Mouse (Mus musculus): ENCODE results near the gene Wdfy1.

Gene Wdfy1

DNA sequence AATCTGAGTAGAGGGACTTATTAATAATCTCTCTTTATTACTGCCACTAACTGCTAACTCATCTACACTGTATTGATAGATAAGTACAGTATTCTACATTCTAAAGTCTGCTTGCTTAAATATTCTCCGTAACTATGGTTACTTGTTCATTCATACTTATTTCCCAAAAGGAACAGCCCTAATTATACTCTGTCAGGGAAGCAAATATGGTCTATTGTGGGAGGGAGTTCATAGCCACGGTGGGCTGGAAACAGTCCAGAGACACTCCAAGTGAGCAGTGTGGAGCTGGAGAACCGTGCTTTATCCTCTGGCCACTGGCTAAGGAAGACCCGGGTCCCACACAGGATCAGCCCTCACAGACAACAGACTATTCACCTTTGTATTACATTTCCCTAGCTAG is 65.3 kb downstream of the Wdfy1 start:
- no peak for DNase-seq

DNA sequence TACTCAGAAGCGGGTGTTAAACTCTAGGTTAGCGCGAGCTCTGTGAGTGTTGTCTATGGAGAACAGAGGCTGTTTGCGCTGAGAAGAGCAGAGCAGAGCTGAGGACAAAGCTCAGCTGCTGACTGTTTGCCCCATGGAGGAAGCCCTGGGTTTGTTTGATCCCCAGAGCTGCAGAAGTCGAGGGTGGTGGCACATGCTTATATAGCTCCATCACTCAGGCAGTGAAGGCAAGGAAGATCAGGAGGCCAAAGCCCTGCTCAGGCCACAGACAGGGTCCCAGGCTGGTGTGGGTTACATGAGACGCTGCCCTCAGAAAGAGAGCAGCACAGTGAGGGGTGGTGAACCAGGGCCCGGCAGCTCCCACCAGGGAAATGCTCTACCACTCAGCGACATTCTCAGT is 65.7 kb downstream of the Wdfy1 start:
- no peak for DNase-seq

DNA sequence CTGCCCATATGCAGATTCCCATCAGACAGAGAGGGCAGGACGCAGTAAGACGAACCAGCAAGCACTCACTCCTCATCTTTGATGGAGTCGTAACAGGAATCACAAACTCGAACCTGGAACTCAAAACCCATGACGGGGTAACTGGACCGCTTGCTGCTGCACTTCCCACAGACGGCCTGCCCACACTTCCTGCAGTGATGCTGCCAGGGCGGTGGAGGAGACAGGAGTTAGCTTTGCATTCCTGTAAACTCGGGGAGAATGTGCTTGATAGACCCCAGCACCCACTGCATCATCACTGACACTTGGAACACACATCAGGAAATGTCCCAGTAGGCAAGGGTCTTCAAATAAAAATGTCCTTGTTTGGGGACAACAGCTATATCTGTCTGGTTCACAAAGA is 68.6 kb downstream of the Wdfy1 start:
- DNase-seq, result no peak

DNA sequence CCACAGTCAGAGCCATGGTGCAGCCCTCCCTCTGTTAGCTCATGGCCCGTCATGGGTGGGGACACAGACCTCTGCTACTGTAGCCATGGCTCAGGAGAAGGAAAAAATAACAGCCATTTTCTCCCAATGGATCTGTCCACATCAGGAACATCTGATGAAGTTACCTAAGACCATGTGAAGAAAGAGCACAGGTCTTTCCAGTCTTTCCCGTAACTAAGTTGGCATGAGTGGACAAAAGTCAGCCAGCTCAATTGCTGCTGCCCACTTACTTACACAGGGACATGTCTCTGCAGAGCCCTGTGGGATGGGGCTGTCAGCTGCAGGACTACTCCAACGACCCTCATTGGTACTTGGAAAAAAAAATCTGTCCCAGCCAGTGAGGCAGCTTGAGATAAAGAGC is 69.2 kb downstream of the Wdfy1 start:
- no peak for DNase-seq

DNA sequence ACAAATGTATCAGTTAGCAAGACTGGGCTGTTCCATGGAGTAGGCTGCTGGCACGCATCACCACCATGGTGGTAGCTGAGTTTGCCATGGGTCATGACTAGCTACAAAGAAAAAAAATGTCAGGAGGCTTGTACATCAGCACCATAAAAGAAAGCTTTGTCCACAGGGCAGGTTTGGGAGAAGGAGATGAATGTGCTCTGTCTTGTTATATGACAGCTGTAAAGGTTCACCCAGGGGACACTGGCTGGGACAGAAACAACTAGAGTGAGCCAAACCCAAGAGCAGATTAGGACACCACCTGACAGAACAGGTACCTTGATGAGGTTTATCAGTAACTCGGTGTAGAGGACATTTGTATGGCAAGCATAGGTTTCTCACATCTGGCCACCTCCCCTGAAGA is 71.3 kb downstream of the Wdfy1 start:
- DNase-seq, result no peak

DNA sequence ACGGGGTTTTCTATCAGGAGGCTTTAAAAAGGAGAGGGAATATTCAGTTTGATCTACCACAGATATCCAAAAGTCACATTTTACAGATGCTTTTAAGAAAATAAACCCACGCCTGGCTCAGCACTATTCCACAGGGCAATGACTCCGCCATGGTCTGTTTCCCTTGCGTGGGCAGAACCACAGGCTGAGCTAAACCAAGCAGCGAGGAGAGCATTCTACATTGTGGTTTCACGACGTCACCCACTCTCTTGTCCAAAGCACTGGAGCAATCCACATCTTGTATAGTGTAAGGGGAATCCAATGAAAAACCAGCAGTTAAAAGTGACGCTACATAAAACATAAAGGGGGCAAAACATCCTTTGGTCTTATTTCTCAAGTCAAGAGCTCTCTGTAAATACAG is 72.4 kb downstream of the Wdfy1 start:
- DNase-seq, result no peak

DNA sequence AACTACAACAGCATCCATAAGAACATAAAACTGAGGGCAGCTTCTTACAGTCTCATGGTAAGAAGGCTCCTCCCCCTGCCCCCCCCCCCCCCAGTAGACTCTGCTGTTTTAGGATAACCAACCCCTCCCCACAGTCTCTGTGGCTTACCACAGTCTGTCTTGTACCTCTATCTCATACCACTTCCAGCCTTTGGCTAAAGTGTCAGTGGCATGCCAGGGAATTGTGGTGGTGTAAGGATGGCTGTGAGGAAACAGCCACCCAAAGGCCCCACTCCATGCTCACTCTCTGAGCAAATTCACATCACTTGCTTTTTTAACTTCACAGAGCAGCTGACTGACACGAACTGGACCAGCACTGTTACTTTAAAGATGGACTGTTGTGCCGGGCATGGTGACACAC is 77.4 kb downstream of the Wdfy1 start:
- DNase-seq, result no peak

DNA sequence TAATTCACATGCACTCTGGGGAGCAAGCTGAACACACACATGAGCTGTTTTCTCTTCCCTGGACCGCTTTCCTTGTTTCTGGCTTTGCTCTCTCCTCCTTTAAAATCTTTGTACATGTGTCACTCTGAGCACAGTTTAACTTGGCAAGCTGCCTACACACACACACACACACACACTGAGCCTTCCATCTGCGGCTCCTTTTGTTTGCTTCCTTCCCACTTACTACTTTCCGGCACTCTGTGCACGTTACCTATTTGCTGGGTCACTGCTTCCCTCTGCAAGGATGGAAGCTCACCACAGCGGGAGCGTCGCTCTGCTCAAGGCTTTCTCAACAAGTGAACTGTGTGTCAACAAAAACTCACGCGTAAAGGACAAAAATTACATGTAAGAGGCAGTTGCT is 78.6 kb downstream of the Wdfy1 start:
- DNase-seq, result peak; percentile 56 to 61

DNA sequence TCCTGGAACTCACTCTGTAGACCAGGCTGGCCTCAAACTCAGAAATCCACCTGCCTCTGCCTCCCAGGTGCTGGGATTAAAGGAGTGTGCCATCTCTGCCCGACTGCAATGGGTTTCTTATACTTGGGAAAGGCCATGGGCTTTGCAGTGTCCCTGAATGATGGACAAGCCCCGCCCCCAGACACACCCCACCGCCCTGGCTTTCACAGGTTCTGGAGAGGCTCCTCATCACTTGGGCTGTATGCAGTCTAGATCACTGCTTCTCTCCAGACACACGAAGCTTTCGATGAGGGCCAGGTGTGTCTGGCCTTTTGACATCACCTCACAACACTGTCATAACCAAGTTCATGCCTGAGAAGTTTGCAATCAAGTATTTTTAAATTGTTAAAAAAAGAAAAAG is 79.0 kb downstream of the Wdfy1 start:
- DNase-seq, result no peak

DNA sequence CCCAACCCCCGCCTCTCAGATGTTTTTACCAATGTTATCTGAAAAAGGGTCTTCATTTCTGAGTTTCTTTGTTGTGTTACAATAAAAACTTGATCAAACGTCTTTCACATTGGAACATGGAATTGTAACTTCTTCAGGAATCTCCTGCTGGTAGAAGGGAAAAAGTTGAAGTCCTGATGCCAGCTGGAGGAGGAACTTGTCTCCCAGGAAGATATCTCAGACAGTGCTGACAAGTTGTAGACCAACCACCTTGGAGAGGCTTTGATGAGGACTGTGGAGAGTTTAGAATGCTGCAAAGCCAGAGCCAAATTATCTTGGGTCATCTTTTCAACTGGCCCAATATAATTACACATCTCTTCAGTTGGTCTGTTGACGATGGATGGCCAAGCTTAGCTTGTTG is 83.5 kb downstream of the Wdfy1 start:
- no peak for DNase-seq

DNA sequence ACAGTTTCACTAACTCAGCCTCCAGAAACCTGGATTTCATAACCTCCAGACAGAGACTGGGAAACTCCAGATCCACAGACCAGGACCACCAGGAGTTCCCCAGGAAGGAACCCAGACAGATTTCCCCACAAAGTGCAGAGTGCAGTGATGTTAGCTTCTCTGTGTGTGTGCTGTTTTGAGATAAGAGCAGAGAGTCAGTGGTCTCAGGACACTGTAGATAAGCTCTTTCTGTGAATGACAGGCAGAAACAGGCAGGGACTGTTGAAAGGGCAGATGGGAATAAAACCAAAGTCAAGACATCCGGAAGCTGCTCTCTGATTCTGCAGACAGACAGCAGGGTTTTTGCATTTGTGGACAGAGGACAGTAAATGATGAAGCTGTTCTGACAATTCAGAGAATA is 88.7 kb downstream of the Wdfy1 start:
- no peak for DNase-seq

DNA sequence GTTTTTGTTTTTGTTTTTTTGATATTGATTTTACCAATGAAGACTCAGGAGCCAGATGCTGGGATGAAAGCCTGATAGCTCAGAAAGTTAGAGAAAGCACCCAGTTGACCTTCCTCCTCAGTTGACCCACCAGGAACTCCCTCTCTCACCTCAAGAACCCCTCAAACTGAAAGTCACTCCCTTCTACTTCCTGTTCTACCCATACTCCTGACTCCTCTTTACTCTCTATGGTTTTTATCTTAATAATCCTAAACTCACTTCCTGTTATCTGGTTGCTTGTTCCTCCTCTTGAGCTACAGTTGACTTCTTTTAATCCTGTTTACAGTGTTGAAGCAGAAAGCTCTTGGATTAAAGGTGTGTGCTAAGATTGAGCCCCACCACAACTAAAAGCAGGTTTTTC is 91.9 kb downstream of the Wdfy1 start:
- DNase-seq, result no peak

DNA sequence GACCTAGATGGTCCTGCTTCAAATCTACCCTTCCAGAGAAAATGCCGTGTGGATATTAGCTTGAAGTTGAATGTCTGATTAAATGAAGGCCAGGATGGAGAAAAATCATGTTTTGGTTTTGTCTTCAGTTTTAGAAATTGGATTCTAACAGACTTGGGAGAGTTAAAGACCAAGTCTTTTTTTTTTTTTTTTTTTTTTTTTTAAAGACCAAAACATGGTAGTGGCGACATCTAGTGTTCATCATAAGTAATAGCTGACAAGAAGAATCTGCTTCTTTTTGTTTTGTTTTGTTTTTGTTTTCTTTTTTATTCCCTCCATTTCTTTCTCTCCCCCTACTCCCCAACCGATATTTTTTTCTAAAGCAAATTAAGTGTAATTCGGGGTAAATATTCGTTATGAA is 93.0 kb downstream of the Wdfy1 start:
- DNase-seq, result no peak

DNA sequence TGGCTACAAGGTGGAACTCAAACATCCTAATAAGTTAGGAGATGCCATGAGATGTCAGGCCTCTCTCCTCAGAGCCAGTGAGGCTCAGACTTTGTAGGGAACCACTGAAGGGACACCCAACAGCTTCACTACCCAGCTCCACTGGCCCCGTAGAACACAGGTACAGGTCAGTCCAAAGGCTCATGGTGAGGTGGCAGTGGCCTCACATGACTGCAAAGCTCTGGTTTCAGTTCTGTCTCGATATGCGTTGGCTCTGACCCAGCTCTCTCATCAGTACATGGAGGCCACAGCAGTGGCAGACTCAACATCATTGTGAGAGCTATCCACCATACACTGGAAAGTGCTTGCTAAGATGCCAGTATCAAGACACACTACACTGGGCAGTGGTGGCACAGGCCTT is 95.2 kb downstream of the Wdfy1 start:
- no peak for DNase-seq

DNA sequence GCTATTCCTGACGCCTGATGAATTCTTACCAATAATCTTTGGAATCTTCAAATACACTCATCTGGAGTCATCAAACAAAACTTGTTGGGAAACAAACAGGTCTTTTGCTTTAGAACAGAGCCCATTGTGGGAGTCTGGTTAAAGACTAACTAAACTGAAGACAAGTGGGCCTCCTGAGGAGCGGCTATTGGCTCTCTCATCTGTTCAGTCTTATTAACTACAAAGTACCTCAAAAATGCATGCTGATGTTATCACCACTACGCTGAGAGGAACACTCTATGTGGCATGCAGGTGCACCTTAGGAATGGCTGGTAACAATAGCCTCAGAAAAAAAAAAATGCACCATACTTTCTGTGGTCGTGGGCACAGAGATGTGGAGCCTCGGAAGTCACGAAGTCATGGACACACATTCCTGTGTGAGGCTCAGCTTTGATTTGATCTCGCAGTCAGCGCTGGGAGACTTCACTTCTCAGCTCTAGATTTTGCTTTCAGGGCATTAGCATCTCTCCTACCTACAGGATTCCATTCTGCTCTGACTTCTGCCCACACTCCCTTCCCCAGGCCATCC is 97.7 kb downstream of the Wdfy1 start:
- DNase-seq, result no peak

DNA sequence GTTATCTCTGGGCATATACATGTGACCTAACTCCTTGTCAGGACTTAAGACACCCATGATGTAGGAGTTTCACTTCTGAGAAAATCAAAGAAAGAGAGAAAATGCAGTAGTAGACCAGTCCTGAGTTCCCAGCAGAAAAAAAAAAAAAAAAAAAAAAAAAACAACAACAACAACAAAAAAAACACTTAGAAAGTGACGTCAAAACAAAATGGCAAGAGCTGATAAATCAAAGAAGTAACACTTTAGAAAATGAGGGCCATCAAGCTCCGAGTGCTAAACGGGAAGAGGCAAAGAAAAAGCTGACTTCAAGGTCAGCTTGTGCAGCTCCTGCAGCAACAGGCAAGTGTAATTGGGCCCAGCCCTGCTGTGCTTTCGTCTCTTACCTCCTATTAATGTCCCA is 100.2 kb downstream of the Wdfy1 start:
- no peak for DNase-seq

DNA sequence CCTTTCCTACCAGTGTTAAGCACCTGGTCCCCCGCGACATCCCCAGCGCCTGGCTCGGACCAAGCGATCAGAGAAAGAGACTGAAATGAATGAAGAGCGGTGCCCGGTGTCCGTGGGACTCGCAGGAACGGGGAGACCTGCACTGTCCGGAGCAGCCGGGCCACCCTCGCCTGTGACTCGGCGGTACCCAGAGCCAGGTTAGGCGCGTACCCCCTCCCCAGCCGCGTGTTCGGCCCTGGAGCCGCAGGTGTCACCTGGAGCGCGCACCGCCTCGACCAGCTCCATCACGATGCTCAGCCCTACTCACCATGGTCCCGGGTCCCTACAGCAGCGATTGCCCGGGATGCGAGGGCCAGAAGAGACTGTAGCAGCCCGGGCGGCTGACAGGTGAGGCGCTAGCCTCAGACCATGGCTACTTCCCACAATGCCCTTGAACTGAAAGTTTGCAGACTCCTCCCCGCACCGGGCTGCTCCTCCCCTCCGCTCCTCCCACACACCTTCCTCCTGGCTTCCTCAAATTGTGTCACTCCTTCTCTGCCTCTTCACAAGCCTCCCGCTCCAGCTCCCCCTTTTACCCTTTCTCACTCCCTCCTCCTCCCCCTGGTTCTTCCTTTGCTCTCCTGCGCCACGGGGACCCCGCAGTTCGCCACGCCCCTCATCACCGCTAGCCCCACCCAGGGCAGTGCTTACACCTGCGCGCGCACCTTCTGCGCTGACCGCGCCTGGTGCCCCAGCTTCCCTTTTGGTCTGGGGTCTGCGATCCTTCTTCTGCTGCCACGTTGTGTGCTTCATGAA is 104.2 kb downstream of the Wdfy1 start, which contains the start of gene Ap1s3:
Ap1s3 (minus strand) TSS at position 430 of the 795 bp plus-strand sequence.
- peak; percentile 82 to 83 for DNase-seq

DNA sequence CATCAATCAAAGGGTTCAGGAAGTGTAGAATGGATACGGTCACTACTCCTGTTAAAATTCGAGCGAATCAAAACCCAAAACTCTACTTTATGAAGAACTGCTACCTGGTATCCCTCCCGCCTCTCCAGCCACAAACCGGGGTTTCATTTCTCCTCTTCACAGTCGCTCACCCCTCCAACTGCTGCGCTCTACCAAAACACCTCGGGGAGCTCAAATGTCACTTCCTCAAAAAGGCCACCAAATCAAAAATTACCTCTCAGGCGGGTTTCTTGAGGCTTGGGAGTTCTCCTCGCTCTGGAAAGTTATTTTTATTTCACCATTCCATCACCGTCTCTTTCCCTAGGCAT is 104.8 kb downstream of the Wdfy1 start:
- no peak for DNase-seq

DNA sequence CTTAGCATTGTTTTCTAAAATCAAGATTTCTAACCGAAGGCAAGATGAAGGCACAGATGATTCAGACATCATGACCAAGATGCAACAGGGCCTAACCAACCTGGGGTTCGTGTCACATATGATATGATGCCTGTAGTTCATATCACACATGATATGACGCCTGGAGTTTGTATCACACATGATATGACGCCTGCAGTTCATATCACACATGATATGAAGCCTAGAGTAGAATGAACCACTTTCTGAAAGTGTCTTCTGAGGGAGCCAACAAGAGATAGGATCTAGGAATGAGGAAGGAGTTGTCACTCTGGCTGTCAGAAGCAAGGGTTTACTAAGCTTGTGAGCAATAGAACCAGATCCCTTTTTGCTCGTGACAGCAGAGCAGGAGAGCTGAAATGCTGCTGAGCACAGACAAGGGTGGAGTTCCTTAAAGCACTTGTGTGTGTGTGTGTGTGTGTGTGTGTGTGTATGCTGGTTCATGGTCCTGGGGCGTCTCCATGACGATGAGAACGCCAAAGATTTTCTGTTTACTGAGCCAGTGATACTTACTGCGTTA is 106.4 kb downstream of the Wdfy1 start:
- no peak for DNase-seq

DNA sequence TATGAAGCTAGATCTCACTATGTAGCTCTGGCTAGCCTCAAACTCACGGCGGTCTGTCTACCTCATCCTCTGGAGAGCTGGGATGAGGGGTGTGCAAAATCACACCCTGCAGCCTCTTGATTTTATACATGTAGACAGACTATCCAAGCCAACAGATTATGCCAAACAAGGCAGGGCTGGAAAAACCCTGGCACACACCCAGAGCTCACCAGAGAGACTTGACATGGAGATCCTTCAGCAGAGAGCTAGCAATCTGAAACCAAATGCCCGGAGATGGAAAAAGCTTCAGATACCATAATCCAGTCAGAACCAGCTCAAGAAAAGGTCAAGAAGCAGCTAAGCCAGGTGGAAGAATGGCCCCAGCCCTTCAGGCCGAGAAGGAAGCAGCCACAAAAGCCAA is 111.0 kb downstream of the Wdfy1 start:
- DNase-seq, result peak; percentile 65 to 81

DNA sequence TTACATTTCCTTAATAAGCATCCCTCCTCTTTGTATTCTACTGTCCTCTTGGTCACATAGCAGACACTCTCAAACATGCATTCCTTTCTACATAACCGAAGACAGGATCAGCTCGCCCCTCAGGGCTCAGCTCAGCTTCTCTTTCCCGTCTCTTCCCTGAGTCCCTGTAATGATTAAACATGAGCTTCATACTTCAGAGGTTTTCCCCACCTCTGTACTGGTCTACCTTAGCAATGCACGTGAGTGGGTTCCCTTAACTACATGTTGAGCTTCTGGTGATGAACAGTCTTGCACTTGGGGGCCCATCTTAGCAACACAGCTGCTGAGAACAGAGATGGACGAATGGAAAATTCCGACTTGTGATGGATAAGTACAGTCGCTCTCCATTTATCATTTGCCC is 116.3 kb downstream of the Wdfy1 start:
- DNase-seq, result no peak

DNA sequence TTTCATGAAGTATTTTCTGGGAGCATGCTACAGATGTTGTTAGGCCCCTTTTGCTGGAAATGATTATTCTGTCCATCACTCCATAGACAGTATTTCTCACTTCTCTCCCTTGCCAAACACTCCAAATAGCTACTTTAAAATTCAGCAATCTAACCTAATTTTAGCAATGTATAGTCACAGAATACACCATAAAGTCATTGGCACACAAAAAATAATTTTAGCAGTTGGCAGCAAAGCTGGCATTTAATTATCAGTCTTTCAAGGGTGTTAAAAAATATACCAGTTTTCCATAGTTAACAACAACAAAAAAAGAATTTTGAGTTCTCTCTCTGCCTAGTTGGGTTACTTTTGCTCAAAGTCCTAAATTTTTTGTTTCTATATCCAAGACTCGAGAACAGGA is 118.5 kb downstream of the Wdfy1 start:
- no peak for DNase-seq

DNA sequence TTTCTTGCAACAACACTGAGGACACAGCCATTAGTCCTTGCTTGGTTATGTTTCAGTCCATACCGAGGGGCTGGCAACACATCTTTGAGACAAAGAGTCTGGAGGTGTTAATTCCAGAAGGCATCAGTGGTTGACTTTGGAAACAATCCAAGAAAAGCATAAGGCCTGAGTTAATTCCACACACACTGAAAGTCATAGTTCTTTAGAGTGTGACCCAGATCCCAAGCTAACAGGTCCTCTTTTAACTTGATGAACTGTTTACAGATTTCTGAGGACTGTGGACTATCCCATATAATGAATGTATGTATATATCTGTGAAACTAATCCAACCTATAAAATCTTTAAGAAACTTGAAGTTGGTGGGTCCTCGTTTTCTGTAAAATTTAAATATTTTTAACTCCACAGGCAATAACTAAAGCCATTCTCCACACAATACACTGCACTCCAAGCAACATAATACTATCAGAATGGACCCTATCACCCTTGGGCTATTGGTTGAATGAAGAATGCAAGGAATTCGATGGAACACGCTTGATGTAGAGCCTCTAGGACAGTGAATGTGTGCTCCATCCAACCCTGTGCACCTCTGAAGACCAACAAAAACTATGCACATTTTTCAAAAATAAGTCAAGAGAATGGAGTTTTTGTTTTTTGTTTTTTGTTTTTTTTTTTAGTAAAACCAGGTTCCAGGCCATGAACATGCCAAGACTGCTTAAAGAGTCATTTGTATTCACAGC is 120.0 kb downstream of the Wdfy1 start:
- DNase-seq, result no peak

DNA sequence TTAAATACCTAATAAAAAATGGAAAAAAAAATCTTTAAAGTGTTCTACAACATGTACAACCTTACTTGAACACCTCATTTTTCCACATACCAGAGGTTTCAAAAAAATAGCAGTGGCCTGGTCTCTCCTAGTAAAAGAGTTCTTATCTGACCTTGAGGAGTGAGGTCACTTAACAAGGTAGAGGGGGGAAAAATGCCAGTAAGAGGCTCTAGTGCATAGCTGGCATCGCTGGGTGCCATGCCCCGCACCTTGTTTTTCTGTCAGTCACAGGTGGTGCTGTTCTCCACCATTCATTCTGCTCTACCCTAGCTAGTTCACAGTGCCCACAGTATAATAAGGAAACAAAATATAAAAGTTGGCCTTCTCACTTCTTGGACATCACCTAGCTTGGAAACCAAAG is 121.0 kb downstream of the Wdfy1 start:
- DNase-seq, result no peak
